Mouse (Mus musculus) heart, postnatal 0 days (tissue): Measurements from ENCODE around the gene Klhdc10.
"Not testable (repeated sequence)": the region's sequence is repeated elsewhere in the genome, so short reads cannot be mapped to it uniquely, and the experiment has no call there.

ENCODE experiments used
- CTCF ChIP-seq: IDR thresholded peaks from 2 replicates; pipeline ENCODE4 v1.5.1; 2016; ENCODE audit warnings: antibody characterized with exemption, control low read depth, low read depth
- EP300 ChIP-seq: IDR thresholded peaks from 2 replicates; pipeline ENCODE4 v1.6.1; 2016; ENCODE audit warnings: antibody characterized with exemption, low read depth

DNA sequence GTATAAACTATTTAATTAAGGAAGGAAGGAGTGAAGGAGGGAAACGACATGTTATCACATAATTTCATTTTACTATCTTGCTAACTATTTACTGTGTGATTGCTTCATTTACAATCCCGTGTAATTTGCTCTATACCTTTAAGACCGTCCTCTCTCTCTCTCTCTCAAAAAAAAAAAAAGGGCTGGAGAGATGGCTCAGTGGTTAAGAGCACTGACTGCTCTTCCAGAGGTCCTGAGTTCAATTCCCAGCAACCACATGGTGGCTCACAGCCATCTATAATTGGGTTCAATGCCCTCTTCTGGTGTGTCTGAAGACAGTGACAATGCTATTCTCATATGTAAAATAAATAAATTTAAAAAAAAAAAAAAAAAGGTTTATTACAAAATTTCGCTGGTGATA, 11.4 kb upstream of the Klhdc10 start:
- TF ChIP-seq CTCF, EP300: not testable (repeated sequence)
